Mouse (Mus musculus) yolk sac, embryonic 10.5 days (tissue): ENCODE measurements around the gene Ascc1.
"Not testable (repeated sequence)": the region's sequence is repeated elsewhere in the genome, so short reads cannot be mapped to it uniquely, and the experiment has no call there.

Source experiments
- DNase-seq: peaks from one replicate; pipeline ENCODE4 v3.0.0-alpha.2; 2017; ENCODE audit warnings: low spot score

Gene Ascc1

GRCm38 (mm10) chr10:59977715-59978343, 24.8 kb upstream of the Ascc1 start:
- no peak for DNase-seq

GRCm38 (mm10) chr10:59978401-59978800, 24.2 kb upstream of the Ascc1 start:
- no peak for DNase-seq

GRCm38 (mm10) chr10:59978873-59979743, 23.5 kb upstream of the Ascc1 start:
- DNase-seq: no peak

GRCm38 (mm10) chr10:59980815-59981244, 21.8 kb upstream of the Ascc1 start:
- no peak for DNase-seq

DNA sequence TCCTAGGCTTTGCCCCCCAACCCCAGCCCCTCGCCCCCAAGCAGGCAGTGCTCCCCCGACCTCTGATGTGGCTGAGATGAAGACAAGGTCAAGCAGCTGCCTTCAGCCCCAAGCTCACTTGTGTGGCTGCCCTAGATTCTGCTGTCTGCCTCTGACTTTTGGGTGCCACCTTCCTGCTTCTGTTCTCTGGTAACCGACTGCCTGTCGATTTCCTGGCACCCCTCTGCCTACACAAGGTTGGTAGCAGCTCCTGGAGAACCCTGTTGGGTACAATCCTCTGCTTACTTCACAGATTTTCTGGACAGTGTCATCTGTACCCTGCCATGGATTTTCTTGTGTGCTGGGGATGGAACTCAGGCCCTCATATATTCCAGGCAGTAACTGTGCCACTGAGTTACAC, 21.3 kb upstream of the Ascc1 start:
- no peak for DNase-seq

DNA sequence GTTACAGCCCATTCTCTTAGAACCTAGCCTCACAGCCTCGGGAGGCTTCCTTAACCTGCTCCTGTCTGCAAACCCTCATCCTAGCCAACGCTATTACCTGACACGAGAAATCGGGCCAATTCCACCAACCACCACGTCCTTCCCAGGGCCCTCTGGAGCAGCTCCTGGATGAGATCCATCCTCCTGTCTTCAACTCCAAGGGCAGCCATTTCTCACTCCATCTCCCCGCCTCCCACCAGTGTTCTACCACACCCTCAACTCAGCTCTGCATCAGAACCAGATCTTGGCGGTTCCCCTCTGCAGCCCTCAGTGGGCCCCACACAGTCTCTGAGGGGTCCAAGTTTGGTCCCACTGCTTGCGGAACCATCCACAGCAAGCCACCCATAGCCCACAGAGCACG, 20.8 kb upstream of the Ascc1 start:
- DNase-seq: no peak

DNA sequence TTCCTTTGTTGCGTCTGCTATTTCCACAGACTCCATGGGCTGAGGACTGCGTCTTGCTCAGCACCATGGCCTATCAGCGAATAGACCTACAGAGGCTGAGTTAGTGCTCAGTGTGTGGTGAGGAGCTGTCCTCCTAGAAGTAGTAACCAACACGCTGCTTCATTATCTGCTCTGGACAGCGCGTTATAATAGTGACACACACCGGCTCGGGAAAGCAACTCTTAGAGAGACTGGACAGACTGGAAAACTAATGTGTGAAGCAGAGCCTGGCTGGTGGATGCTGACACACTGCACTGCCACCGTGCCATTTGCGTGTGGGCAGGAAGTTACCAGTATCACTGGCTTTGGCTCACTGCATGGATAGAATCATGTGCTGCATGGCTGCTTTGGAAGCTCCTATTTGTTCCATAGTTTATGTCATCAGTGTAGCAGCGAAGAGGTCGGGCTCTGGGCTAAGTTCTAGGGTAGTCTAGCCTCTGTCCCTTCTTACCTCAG, 20.2 kb upstream of the Ascc1 start:
- no peak for DNase-seq

DNA sequence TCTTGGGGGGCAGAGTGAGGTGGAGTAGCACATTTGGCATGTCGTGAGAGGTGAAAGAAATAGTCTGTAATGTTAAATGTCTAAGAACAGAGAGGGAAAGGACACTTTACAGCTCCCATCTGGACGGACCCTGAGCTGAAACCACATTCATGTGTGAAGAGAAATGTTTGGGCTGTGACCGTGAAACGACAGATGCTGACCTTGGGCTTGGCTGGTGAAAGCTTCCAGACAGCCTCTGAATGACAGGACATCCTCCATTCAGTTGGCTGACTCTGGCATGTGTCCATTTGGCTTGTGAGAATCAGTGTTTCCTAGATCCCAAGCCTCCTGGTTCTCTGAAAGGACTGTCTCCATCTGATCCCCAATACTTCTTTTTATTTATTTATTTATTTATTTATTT, 14.6 kb upstream of the Ascc1 start:
- DNase-seq: no peak

DNA sequence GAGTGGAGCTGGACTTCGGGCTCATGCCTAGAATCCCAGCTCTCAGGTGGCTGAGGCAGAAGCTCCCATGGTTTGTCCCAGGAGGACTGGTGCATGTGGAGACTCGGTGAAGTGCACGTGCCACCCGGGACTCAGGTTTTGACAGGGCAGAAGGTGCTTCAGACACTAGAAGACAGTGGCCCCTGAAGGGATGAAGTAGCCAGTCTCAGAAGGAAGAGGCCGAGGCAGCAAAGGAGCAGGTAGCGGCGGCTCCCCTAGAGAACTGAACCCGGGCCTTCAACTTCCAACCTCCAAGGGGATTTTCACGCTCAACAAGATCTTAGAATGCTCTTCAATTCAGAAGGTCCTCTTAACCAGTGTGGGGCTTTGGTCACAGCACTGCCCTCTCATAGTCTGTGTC, 12.2 kb upstream of the Ascc1 start:
- DNase-seq: no peak

- no peak for DNase-seq
Measured at GRCm38 (mm10) chr10:59991262-59991880, 11.2 kb upstream of the Ascc1 start.

DNA sequence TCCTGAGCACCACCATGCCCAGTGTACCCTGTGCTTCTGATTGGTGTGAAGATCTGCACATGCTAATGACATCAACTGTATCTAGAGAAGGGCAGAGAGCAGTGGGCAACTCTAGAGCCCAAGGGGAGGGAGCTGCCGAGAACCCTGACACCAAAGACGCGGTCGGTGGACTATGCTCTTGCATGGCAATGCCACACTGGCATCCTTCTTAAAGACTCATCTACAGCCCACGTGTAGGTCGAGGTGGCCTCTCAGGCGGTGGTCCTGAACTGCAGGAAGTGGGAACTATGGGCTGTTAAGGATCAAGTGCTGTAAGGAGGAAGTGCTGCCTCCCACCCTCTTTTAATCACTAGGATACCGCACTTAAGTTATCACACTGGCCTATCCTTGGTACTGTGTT, 10.6 kb upstream of the Ascc1 start:
- no peak for DNase-seq

GRCm38 (mm10) chr10:59993813-59994212, 8.8 kb upstream of the Ascc1 start:
- DNase-seq: not testable (repeated sequence)

- DNase-seq: no peak
Measured at GRCm38 (mm10) chr10:59995889-59996288, 6.7 kb upstream of the Ascc1 start.

DNA sequence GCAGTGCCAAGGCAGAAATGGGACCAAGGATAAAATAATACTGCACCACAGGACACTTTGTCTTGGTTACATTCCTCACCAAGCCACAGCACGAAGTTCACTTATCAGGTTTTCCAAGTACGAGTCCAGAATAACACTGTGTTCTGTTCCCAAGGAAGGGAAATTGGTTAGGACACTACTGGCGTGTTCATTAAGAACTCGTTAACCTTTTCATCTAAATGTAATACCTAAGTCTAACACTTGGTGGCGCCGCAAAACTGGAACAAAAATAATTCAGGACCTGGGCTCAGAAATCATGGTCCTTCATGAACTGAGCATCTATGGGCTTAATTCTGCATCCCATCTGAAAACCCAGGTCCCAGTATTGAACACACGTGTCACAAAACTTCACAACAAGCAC, 5.0 kb upstream of the Ascc1 start:
- peak; percentile 43 for DNase-seq

GRCm38 (mm10) chr10:59999057-59999456, 3.5 kb upstream of the Ascc1 start:
- DNase-seq: no peak

- peak; percentile 68 for DNase-seq
Measured at GRCm38 (mm10) chr10:60001663-60002062, 942 bp upstream of the Ascc1 start.

- DNase-seq: no peak
Measured at GRCm38 (mm10) chr10:60002203-60002602, 402 bp upstream of the Ascc1 start.

- DNase-seq: no peak
Measured at GRCm38 (mm10) chr10:60003213-60003752, 678 bp downstream of the Ascc1 start.

DNA sequence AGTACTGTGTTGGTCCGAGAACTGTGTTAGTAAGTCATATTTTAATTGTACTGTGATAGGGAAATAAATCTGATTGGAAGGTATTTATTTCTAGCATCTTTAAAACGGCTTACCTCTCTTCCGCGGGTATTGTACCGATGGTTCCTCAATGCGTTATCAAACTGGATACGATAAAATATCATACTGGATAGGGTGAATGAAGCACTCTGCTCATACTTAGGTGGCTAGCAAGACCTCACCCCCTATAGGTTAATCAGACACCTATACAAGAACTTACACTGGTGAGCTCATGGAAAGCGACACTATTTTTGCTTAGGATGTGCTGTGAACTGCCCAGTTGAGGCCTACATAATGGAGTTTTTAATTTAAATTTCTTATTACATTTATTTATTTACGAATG, 1.2 kb downstream of the Ascc1 start:
- no peak for DNase-seq

DNA sequence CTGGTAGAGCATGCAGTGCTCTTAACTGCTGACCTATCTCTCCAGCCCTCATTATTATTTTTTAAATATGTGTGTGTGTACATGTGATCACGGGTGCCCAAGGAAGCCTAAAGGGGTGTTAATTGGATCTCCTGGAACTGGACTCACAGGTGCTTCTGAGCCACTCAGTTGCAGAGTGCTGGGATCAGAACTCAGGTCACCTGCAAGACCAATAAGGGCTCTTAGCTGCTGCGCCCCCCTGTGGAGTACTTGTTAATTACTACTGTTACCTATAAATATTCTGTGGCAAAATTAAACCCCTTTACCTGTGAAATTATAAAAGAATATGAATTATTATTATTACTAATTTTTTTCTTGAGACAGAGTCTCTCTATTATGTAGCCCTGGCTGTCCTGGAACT, 2.7 kb downstream of the Ascc1 start:
- DNase-seq: no peak

DNA sequence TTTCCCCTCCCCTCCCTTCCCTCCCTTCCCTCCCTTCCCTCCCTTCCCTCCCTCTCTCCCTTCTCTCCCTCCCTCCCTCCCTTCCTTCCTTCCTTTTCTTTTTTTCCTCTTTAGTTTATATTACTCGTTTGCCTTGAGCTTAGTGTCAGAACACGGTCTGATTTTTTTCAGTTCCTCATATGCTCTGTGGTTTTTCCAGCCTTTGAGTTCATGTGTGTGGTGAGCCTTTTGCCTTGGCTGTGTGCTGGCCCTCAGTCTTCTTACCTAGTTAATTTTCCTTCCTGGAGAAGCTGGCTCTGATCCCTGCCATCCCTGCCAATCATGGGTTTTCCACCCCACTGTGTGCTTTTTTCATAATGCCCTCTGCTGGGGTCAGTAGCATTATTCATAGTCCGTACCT, 6.5 kb downstream of the Ascc1 start:
- no peak for DNase-seq

DNA sequence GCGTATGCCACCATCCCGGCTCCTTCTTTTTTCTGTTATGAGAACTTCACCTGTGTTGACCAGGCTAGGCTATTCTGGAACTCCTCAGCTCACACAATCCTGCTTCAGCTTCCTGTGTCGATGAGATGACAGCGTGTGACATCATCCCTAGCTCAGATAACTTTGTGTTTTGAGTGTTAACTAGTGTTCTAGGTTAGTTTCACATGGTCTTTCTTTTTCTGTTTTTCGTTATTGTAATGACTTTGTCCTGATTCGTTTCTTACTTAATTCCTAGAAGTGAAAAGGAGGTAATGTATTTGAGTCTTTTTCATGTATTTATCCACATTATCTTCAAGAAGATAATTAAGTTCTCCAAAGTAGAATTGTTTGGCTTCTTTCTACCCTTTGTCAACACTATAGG, 13.6 kb downstream of the Ascc1 start:
- no peak for DNase-seq

DNA sequence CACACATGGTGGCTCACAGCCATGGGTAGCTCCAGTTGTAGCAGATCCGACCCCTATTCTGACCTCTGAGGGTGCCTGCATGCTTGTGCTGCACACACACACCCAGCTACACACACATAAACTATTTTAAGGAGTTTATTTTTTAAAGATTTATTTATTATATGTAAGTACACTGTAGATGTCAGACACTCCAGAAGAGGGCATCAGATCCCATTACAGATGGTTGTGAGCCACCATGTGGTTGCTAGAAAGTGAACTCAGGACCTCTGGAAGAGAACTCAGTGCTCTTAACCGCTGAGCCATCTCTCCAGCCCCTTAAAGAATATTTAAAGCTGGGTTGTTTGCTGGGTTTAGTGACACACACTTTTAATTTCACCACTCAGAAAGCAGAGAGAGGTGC, 16.7 kb downstream of the Ascc1 start:
- no peak for DNase-seq
